Mouse (Mus musculus) c-Kit-positive CD71-positive TER-119-positive erythroid progenitor cells, embryonic 14.5 days (primary cell): ENCODE measurements around the gene Tmem131.

Experiments used
- DNase-seq: peaks from one replicate; pipeline ENCODE4 v3.0.0-alpha.2; 2013; ENCODE audit warnings: low spot score

Tmem131 gene

GRCm38 (mm10) chr1:36943653-36944052 lies at the start of gene Tmem131:
Tmem131 (minus strand) TSS chr1:36943666.
- peak; percentile 73 for DNase-seq

- DNase-seq = no peak
Observed at GRCm38 (mm10) chr1:36988561-36988960, 45.1 kb upstream of the Tmem131 start.

GRCm38 (mm10) chr1:36988161-36988560 lies 44.7 kb upstream of the Tmem131 start:
- DNase-seq = no peak

GRCm38 (mm10) chr1:36987172-36988148 lies 44.0 kb upstream of the Tmem131 start:
- DNase-seq = no peak

GRCm38 (mm10) chr1:36986396-36987160 lies 43.1 kb upstream of the Tmem131 start:
- no peak for DNase-seq

- no peak for DNase-seq
Observed at GRCm38 (mm10) chr1:36985896-36986295, 42.4 kb upstream of the Tmem131 start.

GRCm38 (mm10) chr1:36984406-36984805 lies 40.9 kb upstream of the Tmem131 start:
- no peak for DNase-seq

GRCm38 (mm10) chr1:36983754-36984153 lies 40.3 kb upstream of the Tmem131 start:
- DNase-seq = no peak

GRCm38 (mm10) chr1:36982191-36982961 lies 38.9 kb upstream of the Tmem131 start:
- DNase-seq = no peak

- DNase-seq = no peak
Observed at GRCm38 (mm10) chr1:36976770-36977169, 33.3 kb upstream of the Tmem131 start.

- DNase-seq = no peak
Observed at GRCm38 (mm10) chr1:36970918-36971617, 27.6 kb upstream of the Tmem131 start.

- no peak for DNase-seq
Observed at GRCm38 (mm10) chr1:36965831-36966230, 22.4 kb upstream of the Tmem131 start.

GRCm38 (mm10) chr1:36962379-36963176 lies 19.1 kb upstream of the Tmem131 start:
- no peak for DNase-seq

- DNase-seq = no peak
Observed at GRCm38 (mm10) chr1:36960509-36961222, 17.2 kb upstream of the Tmem131 start.

GRCm38 (mm10) chr1:36949591-36950184 lies 6.2 kb upstream of the Tmem131 start:
- no peak for DNase-seq

- no peak for DNase-seq
Observed at GRCm38 (mm10) chr1:36947448-36947847, 4.0 kb upstream of the Tmem131 start.

- no peak for DNase-seq
Observed at GRCm38 (mm10) chr1:36940381-36940762, 3.1 kb downstream of the Tmem131 start.

GRCm38 (mm10) chr1:36939506-36940380 lies 3.7 kb downstream of the Tmem131 start:
- DNase-seq = peak; percentile 88
